Mouse (Mus musculus) embryo, embryonic 10 days (tissue): ENCODE measurements at regions not wholly inside any gene's neighbourhood (a gene's known extent, or its start where the extent isn't known, plus 50 kb on each side); places are given as distances from the start of the nearest gene placed in this dataset.

ENCODE experiments used
- DNase-seq: peaks from one replicate; pipeline ENCODE4 v3.0.0-alpha.2; 2015; ENCODE audit warnings: low spot score

- no peak for DNase-seq
These were observed 336.5 kb downstream of the Tmem38b start for GRCm38 (mm10) chr4:54162308-54162707.

- no peak for DNase-seq
These were observed 344.5 kb downstream of the Tmem38b start for GRCm38 (mm10) chr4:54170202-54170931.

- DNase-seq: no peak
These were observed 358.4 kb downstream of the Tmem38b start for GRCm38 (mm10) chr4:54184213-54184612.

- no peak for DNase-seq
These were observed 369.9 kb downstream of the Tmem38b start for GRCm38 (mm10) chr4:54195734-54196133.

- DNase-seq: peak; percentile 35
These were observed 376.6 kb downstream of the Tmem38b start for GRCm38 (mm10) chr4:54202440-54202839.

- DNase-seq: no peak
These were observed 398.7 kb downstream of the Tmem38b start for GRCm38 (mm10) chr4:54224572-54224971.
